Mouse (Mus musculus) bone marrow, adult 2 months (tissue): ENCODE data around the gene Otx2.

ENCODE experiments used
- CTCF ChIP-seq: fragments of 200-500 bp; IDR thresholded peaks from 2 replicates; pipeline ENCODE4 v1.5.1; 2011; ENCODE audit warnings: low read length, control low read depth; ENCODE audit not compliant: control insufficient read depth, insufficient read depth
- POLR2A ChIP-seq: fragments of 200-500 bp; IDR thresholded peaks from 2 replicates; pipeline ENCODE4 v1.6.1; 2011; ENCODE audit warnings: low read depth, mild to moderate bottlenecking, control low read depth, low read length, borderline replicate concordance; ENCODE audit not compliant: control insufficient read depth

DNA sequence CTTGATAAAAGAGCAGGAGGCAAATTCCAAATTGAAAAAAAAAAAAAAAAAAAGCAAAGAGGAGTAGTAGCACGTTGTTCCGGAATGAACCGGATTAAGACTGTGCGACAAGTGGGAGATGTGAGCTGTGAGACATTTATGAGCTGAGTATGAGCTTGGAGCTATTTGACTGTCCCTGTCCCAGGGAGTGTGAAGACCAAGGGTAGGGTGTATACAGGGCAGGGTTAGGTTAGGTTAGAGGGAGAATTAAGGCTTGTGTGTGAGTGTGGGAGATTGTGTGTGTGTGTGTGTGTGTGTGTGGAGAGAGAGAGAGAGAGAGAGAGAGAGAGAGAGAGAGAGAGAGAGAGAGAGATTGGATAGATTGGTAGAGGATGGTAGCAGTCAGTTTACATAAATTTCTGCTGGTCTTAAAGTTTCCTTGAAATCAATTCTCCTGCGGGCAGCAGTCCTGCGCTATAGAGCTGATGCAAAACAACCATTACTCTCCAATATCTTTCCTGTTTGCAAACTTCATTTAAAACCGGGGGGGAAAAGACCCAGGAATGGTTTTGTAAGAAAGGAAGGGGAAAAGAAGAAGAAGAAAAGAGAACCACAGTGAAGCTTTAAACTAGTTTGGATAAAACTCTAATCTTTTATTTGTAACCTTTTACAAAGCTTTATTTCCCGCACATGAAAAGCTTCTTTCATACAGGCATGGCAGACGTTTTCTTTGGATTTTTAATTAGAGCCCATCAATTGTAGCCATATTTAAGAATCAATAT lies 2.0 kb downstream of the Otx2 start:
- TF ChIP-seq CTCF: no peak
- TF ChIP-seq POLR2A: no peak
